Mouse (Mus musculus) lung, embryonic 14.5 days (tissue): ENCODE results near the gene Hist2h3b. TPM values are rescaled to one million over a fixed set of nuclear protein-coding genes. Genes with fewer than 3 reads are reported as not detected.
"Not testable (repeated sequence)": the region's sequence is repeated elsewhere in the genome, so short reads cannot be mapped to it uniquely, and the experiment has no call there.

Experiments
- ATAC-seq: fragments of 200-750 bp; cut with Nextera tagmentation; 2 replicates; pipeline ENCODE4 v1.8.0; 2017; ENCODE audit warnings: mild to moderate bottlenecking, moderate TSS enrichment, moderate library complexity; ENCODE audit not compliant: insufficient read depth
- DNase-seq: peaks from one replicate; pipeline ENCODE4 v3.0.0-alpha.2; 2015
- H3K27ac ChIP-seq: fragments of 300-500 bp; sonication (generic); 2 replicates; pipeline ENCODE4 v1.5.1; 2014; ENCODE audit warnings: low read depth, mild to moderate bottlenecking, moderate library complexity
- H3K27me3 ChIP-seq: fragments of 300-500 bp; sonication (generic); 2 replicates; pipeline ENCODE4 v1.6.1; 2014; ENCODE audit warnings: low read length, control low read depth; ENCODE audit not compliant: insufficient read depth
- H3K36me3 ChIP-seq: fragments of 300-500 bp; sonication (generic); 2 replicates; pipeline ENCODE4 v1.6.1; 2014; ENCODE audit warnings: control low read depth; ENCODE audit not compliant: insufficient read depth
- H3K4me1 ChIP-seq: fragments of 300-500 bp; sonication (generic); 2 replicates; pipeline ENCODE4 v1.6.1; 2014; ENCODE audit warnings: antibody characterized with exemption, control low read depth; ENCODE audit not compliant: insufficient read depth
- H3K4me2 ChIP-seq: fragments of 300-500 bp; sonication (generic); 2 replicates; pipeline ENCODE4 v1.6.1; 2014; ENCODE audit warnings: mild to moderate bottlenecking
- H3K4me3 ChIP-seq: fragments of 300-500 bp; sonication (generic); 2 replicates; pipeline ENCODE4 v1.5.1; 2014; ENCODE audit warnings: low read depth, low read length
- H3K9ac ChIP-seq: fragments of 300-500 bp; sonication (generic); 2 replicates; pipeline ENCODE4 v1.6.1; 2014
- H3K9me3 ChIP-seq: fragments of 300-500 bp; sonication (generic); 2 replicates; pipeline ENCODE4 v1.6.1; 2016; ENCODE audit warnings: low read depth, low read length, control low read depth
- CTCF ChIP-seq: IDR thresholded peaks from 2 replicates; pipeline ENCODE4 v1.5.1; 2016; ENCODE audit warnings: antibody characterized with exemption, low read depth
- WGBS: fragments of 180-500 bp; shearing (Covaris S2); extraction: QIAGEN DNeasy Blood & Tissue Kit; methylation state at CpG from one replicate; pipeline ENCODE4 v1.1.7; 2014; 5-methylcytosine and 5-hydroxymethylcytosine counted together
- polyA plus RNA-seq: library from polyadenylated mRNA; unstranded; fragments of >200 nt; fragmentation: Nextera tagmentation; extraction: Ambion mirVana; gene quantifications from 2 replicates; pipeline ENCODE4 v1.2.1, GENCODE M21; 2014

The Hist2h3b gene
- polyA plus RNA-seq, 1 experiment from 2014 or later, result 111 TPM

- Histone ChIP-seq H3K9me3 (no peaks in the 10 kb centered on the region), H3K9ac (no peak overlapping the region), H3K27ac (no peak overlapping the region), H3K4me2 (no peak overlapping the region), H3K4me1 (0 out of 2 replicates have a peak, but pooled peaks cover 3% of the 10 kb centered on the region), H3K27me3 (no peaks in the 10 kb centered on the region), H3K36me3 (no peaks in the 10 kb centered on the region), H3K4me3 (no peak overlapping the region)
- DNase-seq (no peak), ATAC-seq (no peak)
- no peak for TF ChIP-seq CTCF
- WGBS, result 36% methylated on average over 2 of the region's 2 CpGs
Observed at GRCm38 (mm10) chr3:96231758-96232120, 36.7 kb upstream of the Hist2h3b start.

- WGBS, result 94% methylated on average over 2 of the region's 2 CpGs
- Histone ChIP-seq H3K9me3 (no peaks in the 10 kb centered on the region), H3K27me3 (no peaks in the 10 kb centered on the region), H3K4me3 (no peak overlapping the region), H3K27ac (no peak overlapping the region), H3K9ac (no peak overlapping the region), H3K36me3 (no peaks in the 10 kb centered on the region), H3K4me2 (no peak overlapping the region), H3K4me1 (0 out of 2 replicates have a peak, but pooled peaks cover 2% of the 10 kb centered on the region)
- ATAC-seq, result no peak
- TF ChIP-seq CTCF, result no peak
- no peak for DNase-seq
Observed at GRCm38 (mm10) chr3:96234914-96235313, 33.5 kb upstream of the Hist2h3b start.

DNA sequence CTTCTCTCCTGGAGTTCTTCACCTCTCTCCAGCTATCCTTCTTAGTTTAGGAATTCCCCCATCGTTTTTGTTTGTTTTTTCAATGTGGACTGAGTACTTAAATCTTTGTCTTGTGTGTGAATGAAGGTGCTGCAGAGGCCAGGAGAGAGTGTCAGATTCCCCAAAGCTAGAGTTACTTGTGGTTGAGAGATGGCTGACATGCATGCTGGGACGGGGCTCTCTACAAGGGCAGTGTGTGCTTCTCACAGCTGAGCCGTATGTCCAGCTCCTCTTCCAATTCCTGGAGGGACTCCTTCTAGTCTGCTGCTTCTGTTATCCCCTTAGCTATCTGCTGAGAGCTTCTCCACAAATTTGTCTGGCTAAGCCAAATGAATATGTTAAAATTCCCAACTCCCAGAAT, 32.6 kb upstream of the Hist2h3b start:
- no peaks in the 10 kb centered on the region for H3K9me3 ChIP-seq
- TF ChIP-seq CTCF, result no peak
- H3K27ac ChIP-seq, result no peak overlapping the region
- ATAC-seq, result no peak
- H3K9ac ChIP-seq, result no peak overlapping the region
- 0 out of 2 replicates have a peak, but pooled peaks cover 2% of the 10 kb centered on the region for H3K4me1 ChIP-seq
- DNase-seq, result no peak
- WGBS, result 21% methylated on average over 3 of the region's 3 CpGs
- no peak overlapping the region for H3K4me2 ChIP-seq
- H3K36me3 ChIP-seq, result no peaks in the 10 kb centered on the region
- H3K4me3 ChIP-seq, result no peak overlapping the region
- no peaks in the 10 kb centered on the region for H3K27me3 ChIP-seq

GRCm38 (mm10) chr3:96236834-96237334, 31.6 kb upstream of the Hist2h3b start:
- no peaks in the 10 kb centered on the region for H3K9me3 ChIP-seq
- peak overlapping the region; percentile 88 for H3K27ac ChIP-seq
- 72% methylated on average over 4 of the region's 4 CpGs for WGBS
- peak overlapping the region; percentile 45 for H3K4me3 ChIP-seq
- H3K4me2 ChIP-seq, result peak overlapping the region; percentile 89
- no peaks in the 10 kb centered on the region for H3K36me3 ChIP-seq
- 0 out of 2 replicates have a peak, but pooled peaks cover 2% of the 10 kb centered on the region for H3K4me1 ChIP-seq
- peak; percentile 30 for DNase-seq
- TF ChIP-seq CTCF, result no peak
- H3K9ac ChIP-seq, result peak overlapping the region; percentile 71
- H3K27me3 ChIP-seq, result no peaks in the 10 kb centered on the region
- no peak for ATAC-seq

- Histone ChIP-seq H3K27ac (peak overlapping the region; percentile 88), H3K4me3 (peak overlapping the region; percentile 45), H3K9ac (peak overlapping the region; percentile 71), H3K36me3 (no peaks in the 10 kb centered on the region), H3K4me2 (peak overlapping the region; percentile 89), H3K4me1 (0 out of 2 replicates have a peak, but pooled peaks cover 2% of the 10 kb centered on the region), H3K27me3 (no peaks in the 10 kb centered on the region), H3K9me3 (no peaks in the 10 kb centered on the region)
- ATAC-seq (no peak), DNase-seq (peak; percentile 60)
- 14% methylated on average over 7 of the region's 7 CpGs for WGBS
- no peak for TF ChIP-seq CTCF
Observed at GRCm38 (mm10) chr3:96237335-96237903, 31.0 kb upstream of the Hist2h3b start.

- ATAC-seq, result no peak
- Histone ChIP-seq H3K27me3 (no peaks in the 10 kb centered on the region), H3K9ac (peak overlapping the region; percentile 71), H3K4me3 (peak overlapping the region; percentile 45), H3K36me3 (no peaks in the 10 kb centered on the region), H3K27ac (peak overlapping the region; percentile 88), H3K9me3 (no peaks in the 10 kb centered on the region), H3K4me2 (peak overlapping the region; percentile 89), H3K4me1 (0 out of 2 replicates have a peak, but pooled peaks cover 2% of the 10 kb centered on the region)
- DNase-seq, result peak; percentile 66
- no peak for TF ChIP-seq CTCF
- WGBS, result under 1% methylated on average over 12 of the region's 12 CpGs
Observed at GRCm38 (mm10) chr3:96237904-96238511, 30.4 kb upstream of the Hist2h3b start.

DNA sequence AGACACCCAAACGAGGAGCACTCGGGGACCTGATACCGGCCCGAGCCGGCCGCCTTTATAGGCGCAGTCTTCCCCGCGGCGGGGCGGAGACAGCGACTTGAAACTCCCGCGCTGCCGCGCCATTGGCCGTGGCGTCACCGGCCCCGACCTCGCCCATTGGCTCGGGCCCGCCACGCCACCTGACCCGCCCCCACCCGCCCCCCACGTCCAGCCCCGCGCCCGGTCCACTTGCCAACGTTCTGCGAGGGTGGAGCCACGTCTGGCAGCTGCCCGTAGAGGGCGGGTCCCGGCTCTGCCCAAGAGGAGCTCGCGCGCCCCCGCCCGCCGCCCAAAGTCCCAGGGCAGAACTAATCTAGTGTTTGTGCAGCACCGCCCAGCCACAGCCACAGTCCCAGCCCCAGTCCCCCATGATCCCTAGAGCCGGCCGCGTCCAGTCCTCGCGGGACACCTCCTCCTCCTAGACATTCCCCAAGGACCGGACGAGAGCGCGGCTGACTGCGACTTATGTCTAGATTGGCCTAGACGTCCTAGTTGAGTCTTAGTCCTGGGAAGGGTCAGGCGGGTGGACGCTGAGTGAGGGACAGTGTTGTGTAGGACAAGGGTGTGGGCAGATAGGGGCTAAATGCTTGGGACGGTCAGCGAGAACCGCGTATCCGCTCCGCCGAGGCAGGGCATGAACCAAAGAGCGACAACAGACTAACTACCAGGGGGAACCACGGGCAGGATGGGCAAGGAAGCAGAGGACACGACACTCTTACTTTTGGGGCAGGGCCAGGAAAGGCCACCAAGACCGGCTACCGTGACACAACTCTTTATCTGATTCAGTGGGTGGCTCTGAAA, 29.3 kb upstream of the Hist2h3b start, which contains the start of gene Hist2h3c2:
TSS of gene Hist2h3c2 (minus strand) at position 174 of the 840 bp plus-strand sequence.
- not testable (repeated sequence) for H3K27me3 ChIP-seq, H3K9me3 ChIP-seq, DNase-seq, H3K4me1 ChIP-seq, H3K36me3 ChIP-seq
- Histone ChIP-seq H3K9ac (peak within 1 kb of the TSS; percentile 71), H3K27ac (peak within 1 kb of the TSS; percentile 88), H3K4me2 (peak within 1 kb of the TSS; percentile 89), H3K4me3 (peak within 1 kb of the TSS; percentile 45)
- WGBS, result under 1% methylated on average over 20 of the region's 68 CpGs
- ATAC-seq, result peak; percentile 92

DNA sequence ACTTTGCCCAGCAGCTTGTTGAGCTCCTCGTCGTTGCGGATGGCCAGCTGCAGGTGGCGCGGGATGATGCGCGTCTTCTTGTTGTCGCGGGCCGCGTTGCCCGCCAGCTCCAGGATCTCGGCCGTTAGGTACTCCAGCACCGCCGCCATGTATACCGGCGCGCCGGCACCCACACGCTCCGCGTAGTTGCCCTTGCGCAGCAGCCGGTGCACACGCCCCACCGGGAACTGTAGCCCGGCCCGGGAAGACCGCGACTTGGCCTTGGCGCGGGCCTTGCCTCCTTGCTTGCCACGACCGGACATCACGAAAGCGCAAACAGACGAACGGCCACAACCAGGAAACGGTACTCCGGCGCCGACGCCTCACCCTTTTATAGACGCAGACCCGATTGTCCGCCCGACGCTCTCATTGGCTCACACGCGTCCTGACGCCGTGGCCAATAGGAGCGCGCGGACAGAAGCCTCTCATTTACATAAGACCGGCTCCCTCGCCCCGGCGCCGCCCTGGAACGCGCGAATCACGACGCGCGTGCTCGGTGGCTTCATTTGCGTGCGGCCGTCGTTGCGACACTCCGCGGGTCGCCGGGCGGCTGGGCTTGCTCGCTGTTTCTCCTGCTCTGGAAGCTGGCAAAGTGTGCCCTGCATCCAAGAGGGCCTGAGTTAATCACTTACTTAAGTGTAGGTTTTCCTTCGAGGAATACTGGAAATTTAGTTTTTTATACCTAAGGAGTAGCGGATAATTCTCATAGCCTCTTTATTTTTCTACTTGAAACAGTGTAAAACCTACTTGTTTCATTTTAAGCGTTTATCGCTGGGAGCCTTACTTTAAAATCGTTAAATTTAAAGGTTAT, 28.3 kb upstream of the Hist2h3b start, which contains the start of gene Hist2h2aa2:
TSS of gene Hist2h2aa2 (minus strand) at position 328 of the 850 bp plus-strand sequence.
- WGBS, result 4% methylated on average over 28 of the region's 85 CpGs
- H3K36me3 ChIP-seq, H3K4me1 ChIP-seq, H3K27me3 ChIP-seq, H3K9me3 ChIP-seq: not testable (repeated sequence)
- DNase-seq (peak; percentile 84), ATAC-seq (peak; percentile 75)
- H3K27ac ChIP-seq, result peak within 1 kb of the TSS; percentile 94
- H3K9ac ChIP-seq, result peak within 1 kb of the TSS; percentile 47
- peak within 1 kb of the TSS; percentile 54 for H3K4me2 ChIP-seq
- H3K4me3 ChIP-seq, result peak within 1 kb of the TSS; percentile 29; the same call in 1 of the 2 replicates
